Mouse (Mus musculus) neutrophil, adult 5-6 weeks (primary cell): ENCODE measurements around the gene Coq3. TPM values are rescaled to one million over a fixed set of nuclear protein-coding genes. Genes with fewer than 3 reads are reported as not detected.
A peak's percentile ranks its signal among the peaks of the same experiment; 100 is the strongest.

Source experiments
- ATAC-seq: fragments of 151-379, 151-347 bp; 2 replicates; pipeline ENCODE4 v1.8.0; 2017; ENCODE audit warnings: mild to moderate bottlenecking, moderate TSS enrichment; ENCODE audit not compliant: insufficient number of reproducible peaks, poor library complexity, low FRiP score, severe bottlenecking; ENCODE audit errors: extremely low read depth
- total RNA-seq: library from RNA; stranded (forward); fragments of 200-1000 nt; gene quantifications from 2 replicates; pipeline ENCODE4 v1.2.3, GENCODE M21; 2017

The Coq3 gene
- 2.4 and 4.2 TPM in 2 replicates for total RNA-seq

- peak; percentile 74 for ATAC-seq
Measured at GRCm38 (mm10) chr4:21879565-21880220, at the start of gene Coq3. Gene Coq3 (plus strand): TSS chr4:21879673.

- ATAC-seq: no peak
Measured at GRCm38 (mm10) chr4:21832844-21833243, 46.6 kb upstream of the Coq3 start.

GRCm38 (mm10) chr4:21847481-21848286, 31.8 kb upstream of the Coq3 start, which contains the start of gene Pnisr:
Gene Pnisr (plus strand): TSS chr4:21847583.
- ATAC-seq: peak; percentile 90

GRCm38 (mm10) chr4:21848287-21848630, 31.2 kb upstream of the Coq3 start:
- peak; percentile 58 for ATAC-seq

GRCm38 (mm10) chr4:21857481-21857880, 22.0 kb upstream of the Coq3 start:
- ATAC-seq: no peak

- no peak for ATAC-seq
Measured at GRCm38 (mm10) chr4:21865226-21865625, 14.2 kb upstream of the Coq3 start.

- ATAC-seq: no peak
Measured at GRCm38 (mm10) chr4:21878776-21879175, 697 bp upstream of the Coq3 start.

- ATAC-seq: no peak
Measured at GRCm38 (mm10) chr4:21882806-21883205, 3.3 kb downstream of the Coq3 start.

GRCm38 (mm10) chr4:21885831-21886230, 6.4 kb downstream of the Coq3 start:
- no peak for ATAC-seq

- no peak for ATAC-seq
Measured at GRCm38 (mm10) chr4:21930971-21931771, 51.7 kb downstream of the Coq3 start, which contains the start of gene Faxc. Gene Faxc (plus strand): TSS chr4:21931329.

- ATAC-seq: no peak
Measured at GRCm38 (mm10) chr4:21931772-21932630, 52.5 kb downstream of the Coq3 start.

- ATAC-seq: no peak
Measured at GRCm38 (mm10) chr4:21935378-21935777, 55.9 kb downstream of the Coq3 start.

GRCm38 (mm10) chr4:21936424-21936823, 57.0 kb downstream of the Coq3 start:
- ATAC-seq: no peak

- ATAC-seq: no peak
Measured at GRCm38 (mm10) chr4:21937890-21938289, 58.4 kb downstream of the Coq3 start.

GRCm38 (mm10) chr4:21944672-21945071, 65.2 kb downstream of the Coq3 start:
- ATAC-seq: no peak

GRCm38 (mm10) chr4:21951444-21951843, 72.0 kb downstream of the Coq3 start:
- no peak for ATAC-seq

GRCm38 (mm10) chr4:21952255-21952654, 72.8 kb downstream of the Coq3 start:
- ATAC-seq: no peak

GRCm38 (mm10) chr4:21957570-21958321, 78.3 kb downstream of the Coq3 start:
- ATAC-seq: no peak
